Mouse (Mus musculus): ENCODE data around the gene Ikzf2.

GRCm38 (mm10) chr1:69612076-69612475 is 75.0 kb downstream of the Ikzf2 start:
- TF ChIP-seq POLR2A (IDR thresholded peaks at IDR 0.05; ENCODE audit: control insufficient read depth, low read depth, low read length) (no peak), CTCF (IDR thresholded peaks at IDR 0.05; ENCODE audit: control insufficient read depth, insufficient read depth, insufficient replicate concordance, low read depth, low read length) (no peak)
